Mouse (Mus musculus): Measurements from ENCODE around the gene Gm28308. TPM values are rescaled to one million over a fixed set of nuclear protein-coding genes. Genes with fewer than 3 reads are reported as not detected.

The Gm28308 gene
- total RNA-seq, 2 experiments from 2014 or later: not detected

- no peak for DNase-seq
- intact Hi-C loops (cut with DNase I): no loop called here
Observed at GRCm38 (mm10) chr6:52233546-52234427, 20.6 kb upstream of the Gm28308 start.

- intact Hi-C loops (cut with DNase I): no loop called here
- DNase-seq: peak; percentile 1 to 15
Observed at GRCm38 (mm10) chr6:52232984-52233545, 19.9 kb upstream of the Gm28308 start.

GRCm38 (mm10) chr6:52232568-52232965 is 19.4 kb upstream of the Gm28308 start:
- no peak for DNase-seq
- intact Hi-C loops (cut with DNase I): no loop called here

GRCm38 (mm10) chr6:52231885-52232567 is 18.9 kb upstream of the Gm28308 start:
- no peak for DNase-seq
- intact Hi-C loops (cut with DNase I): no loop called here

GRCm38 (mm10) chr6:52230516-52231165 is 17.5 kb upstream of the Gm28308 start, which contains the start of gene Hoxa9:
TSS of gene Hoxa9 (minus strand) at chr6:52231089.
- DNase-seq: no peak
- intact Hi-C loops (cut with DNase I): no loop called here

GRCm38 (mm10) chr6:52229558-52230416 is 16.6 kb upstream of the Gm28308 start:
- no peak for DNase-seq
- intact Hi-C loops (cut with DNase I): loop anchor here (5.0 to 10.0 kb wide), 2 partner anchors 845 to 1047 kb away; no protein-coding TSS in a partner anchor

GRCm38 (mm10) chr6:52228475-52229465 is 15.6 kb upstream of the Gm28308 start:
- DNase-seq: no peak
- intact Hi-C loops (cut with DNase I): loop anchor here (5.0 to 10.0 kb wide), 2 partner anchors 844 to 1046 kb away; no protein-coding TSS in a partner anchor

- no peak for DNase-seq
- intact Hi-C loops (cut with DNase I): loop anchor here (5.0 to 10.0 kb wide), 2 partner anchors 843 to 1045 kb away; no protein-coding TSS in a partner anchor
Observed at GRCm38 (mm10) chr6:52227470-52228222, 14.5 kb upstream of the Gm28308 start.

- intact Hi-C loops (cut with DNase I): loop anchor here (5.0 to 10.0 kb wide), 2 partner anchors 842 to 1044 kb away; no protein-coding TSS in a partner anchor
- DNase-seq: no peak
Observed at GRCm38 (mm10) chr6:52226569-52227257, 13.6 kb upstream of the Gm28308 start.

- DNase-seq: no peak
- intact Hi-C loops (cut with DNase I): loop anchor here (5.0 to 10.0 kb wide), 2 partner anchors 841 to 1044 kb away; no protein-coding TSS in a partner anchor
Observed at GRCm38 (mm10) chr6:52225612-52226568, 12.8 kb upstream of the Gm28308 start.

- intact Hi-C loops (cut with DNase I): loop anchor here (5.0 to 10.0 kb wide), 3 partner anchors 353 to 1043 kb away; no protein-coding TSS in a partner anchor
- no peak for DNase-seq
Observed at GRCm38 (mm10) chr6:52224895-52225611, 11.9 kb upstream of the Gm28308 start.

GRCm38 (mm10) chr6:52223939-52224760 is 11.0 kb upstream of the Gm28308 start:
- DNase-seq: no peak
- intact Hi-C loops (cut with DNase I): loop anchor here (5.0 to 10.0 kb wide), 2 partner anchors 352 to 839 kb away; no protein-coding TSS in a partner anchor

- no peak for DNase-seq
- intact Hi-C loops (cut with DNase I): loop anchor here (5.0 to 10.0 kb wide), 2 partner anchors 350 to 838 kb away; no protein-coding TSS in a partner anchor
Observed at GRCm38 (mm10) chr6:52222729-52223128, 9.6 kb upstream of the Gm28308 start.
